Mouse (Mus musculus) limb, embryonic 14.5 days (tissue): Measurements from ENCODE around the gene Ckm. TPM values are rescaled to one million over a fixed set of nuclear protein-coding genes. Genes with fewer than 3 reads are reported as not detected.

Source experiments
- ATAC-seq: fragments of 200-750 bp; cut with Nextera tagmentation; 2 replicates; pipeline ENCODE4 v1.8.0; 2017; ENCODE audit warnings: low read depth, moderate number of reproducible peaks, moderate TSS enrichment; ENCODE audit not compliant: low FRiP score
- DNase-seq: peaks from one replicate; pipeline ENCODE4 v3.0.0-alpha.2; 2015; ENCODE audit warnings: low spot score
- H3K27ac ChIP-seq: fragments of 300-500 bp; sonication (generic); replicated peaks from 2 replicates; pipeline ENCODE4 v1.5.1; 2014; ENCODE audit warnings: low read depth, mild to moderate bottlenecking, low read length, moderate library complexity, mixed read lengths
- H3K27me3 ChIP-seq: fragments of 300-500 bp; sonication (generic); 2 replicates; pipeline ENCODE4 v1.6.1; 2014; ENCODE audit warnings: low read length, mixed read lengths; ENCODE audit not compliant: control insufficient read depth, insufficient read depth
- H3K36me3 ChIP-seq: fragments of 300-500 bp; sonication (generic); 2 replicates; pipeline ENCODE4 v1.6.1; 2014; ENCODE audit warnings: mild to moderate bottlenecking, low read length, moderate library complexity, mixed read lengths; ENCODE audit not compliant: control insufficient read depth, insufficient read depth
- H3K4me1 ChIP-seq: fragments of 300-500 bp; sonication (generic); 2 replicates; pipeline ENCODE4 v1.6.1; 2014; ENCODE audit warnings: antibody characterized with exemption, low read length, mixed read lengths; ENCODE audit not compliant: control insufficient read depth, insufficient read depth
- H3K4me2 ChIP-seq: fragments of 300-500 bp; sonication (generic); replicated peaks from 2 replicates; pipeline ENCODE4 v1.6.1; 2014; ENCODE audit warnings: low read depth, mild to moderate bottlenecking, low read length, moderate library complexity; ENCODE audit not compliant: severe bottlenecking
- H3K4me3 ChIP-seq: fragments of 300-500 bp; sonication (generic); replicated peaks from 2 replicates; pipeline ENCODE4 v1.5.1; 2014; ENCODE audit warnings: low read length
- H3K9ac ChIP-seq: fragments of 300-500 bp; sonication (generic); 2 replicates; pipeline ENCODE4 v1.6.1; 2014; ENCODE audit warnings: mild to moderate bottlenecking, low read depth, low read length, moderate library complexity; ENCODE audit not compliant: severe bottlenecking
- H3K9me3 ChIP-seq: fragments of 300-500 bp; sonication (generic); 2 replicates; pipeline ENCODE4 v1.6.1; 2016; ENCODE audit warnings: low read length; ENCODE audit not compliant: control insufficient read depth
- POLR2A ChIP-seq: fragments of 200-500 bp; IDR thresholded peaks from 2 replicates; pipeline ENCODE4 v1.8.0; 2012; ENCODE audit warnings: inconsistent platforms, mild to moderate bottlenecking, moderate library complexity, borderline replicate concordance; ENCODE audit not compliant: insufficient read depth, insufficient read length; ENCODE audit errors: extremely low read depth
- WGBS: fragments of 180-500 bp; shearing (Covaris S2); extraction: QIAGEN DNeasy Blood & Tissue Kit; methylation state at CpG from one replicate; pipeline ENCODE4 v1.1.7; 2014; 5-methylcytosine and 5-hydroxymethylcytosine counted together
- polyA plus RNA-seq, 2 experiments: library from polyadenylated mRNA; depleted of rRNA in 1 of 2; stranded (reverse) in 1 of 2; unstranded in 1 of 2; fragments of >200 nt; fragmentation: Nextera tagmentation in 1 of 2; extraction: Ambion mirVana in 1 of 2; gene quantifications; 2 replicates each; pipeline versions ENCODE4 v1.2.1 to v1.2.3; 2012 to 2014

Ckm gene
- polyA plus RNA-seq, 2 experiments, result 91.5 to 125 TPM

- no peak overlapping the region for H3K4me2 ChIP-seq
- peaks cover 33% of the 10 kb centered on the region for H3K36me3 ChIP-seq
- no peak overlapping the region for H3K27ac ChIP-seq
- no peak for ATAC-seq
- H3K4me3 ChIP-seq, result no peak overlapping the region
- DNase-seq, result no peak
- no peaks in the 10 kb centered on the region for H3K4me1 ChIP-seq
- H3K9ac ChIP-seq, result no peak overlapping the region
- no peak for TF ChIP-seq POLR2A
- H3K9me3 ChIP-seq, result no peaks in the 10 kb centered on the region
- 94% methylated on average over 3 of the region's 3 CpGs for WGBS
- H3K27me3 ChIP-seq, result peaks cover 28% of the 10 kb centered on the region
Measured at GRCm38 (mm10) chr7:19423083-19423482, 18.5 kb downstream of the Ckm start.

GRCm38 (mm10) chr7:19424051-19424450 is 19.5 kb downstream of the Ckm start:
- 72% methylated on average over 4 of the region's 4 CpGs for WGBS
- no peak overlapping the region for H3K9ac ChIP-seq
- H3K4me3 ChIP-seq, result no peak overlapping the region
- H3K9me3 ChIP-seq, result no peaks in the 10 kb centered on the region
- no peak for TF ChIP-seq POLR2A
- ATAC-seq (no peak), DNase-seq (no peak)
- no peak overlapping the region for H3K27ac ChIP-seq
- H3K27me3 ChIP-seq, result peaks cover 28% of the 10 kb centered on the region
- no peaks in the 10 kb centered on the region for H3K4me1 ChIP-seq
- no peak overlapping the region for H3K4me2 ChIP-seq
- H3K36me3 ChIP-seq, result peaks cover 42% of the 10 kb centered on the region

- DNase-seq (no peak), ATAC-seq (no peak)
- Histone ChIP-seq H3K9me3 (no peaks in the 10 kb centered on the region), H3K4me1 (no peaks in the 10 kb centered on the region), H3K4me3 (no peak overlapping the region), H3K9ac (no peak overlapping the region), H3K27ac (no peak overlapping the region), H3K27me3 (0 out of 2 replicates have a peak, but pooled peaks cover 6% of the 10 kb centered on the region), H3K36me3 (peaks cover 65% of the 10 kb centered on the region), H3K4me2 (no peak overlapping the region)
- TF ChIP-seq POLR2A, result no peak
- WGBS, result 71% methylated on average over 6 of the region's 6 CpGs
Measured at GRCm38 (mm10) chr7:19426349-19426748, 21.8 kb downstream of the Ckm start.

GRCm38 (mm10) chr7:19426888-19427287 is 22.3 kb downstream of the Ckm start:
- Histone ChIP-seq H3K36me3 (peaks cover 71% of the 10 kb centered on the region), H3K4me2 (no peak overlapping the region), H3K4me3 (no peak overlapping the region), H3K27me3 (0 out of 2 replicates have a peak, but pooled peaks cover 1% of the 10 kb centered on the region), H3K4me1 (no peaks in the 10 kb centered on the region), H3K9ac (no peak overlapping the region), H3K9me3 (no peaks in the 10 kb centered on the region), H3K27ac (no peak overlapping the region)
- TF ChIP-seq POLR2A, result no peak
- 90% methylated on average over 6 of the region's 6 CpGs for WGBS
- DNase-seq, result no peak
- ATAC-seq, result no peak

DNA sequence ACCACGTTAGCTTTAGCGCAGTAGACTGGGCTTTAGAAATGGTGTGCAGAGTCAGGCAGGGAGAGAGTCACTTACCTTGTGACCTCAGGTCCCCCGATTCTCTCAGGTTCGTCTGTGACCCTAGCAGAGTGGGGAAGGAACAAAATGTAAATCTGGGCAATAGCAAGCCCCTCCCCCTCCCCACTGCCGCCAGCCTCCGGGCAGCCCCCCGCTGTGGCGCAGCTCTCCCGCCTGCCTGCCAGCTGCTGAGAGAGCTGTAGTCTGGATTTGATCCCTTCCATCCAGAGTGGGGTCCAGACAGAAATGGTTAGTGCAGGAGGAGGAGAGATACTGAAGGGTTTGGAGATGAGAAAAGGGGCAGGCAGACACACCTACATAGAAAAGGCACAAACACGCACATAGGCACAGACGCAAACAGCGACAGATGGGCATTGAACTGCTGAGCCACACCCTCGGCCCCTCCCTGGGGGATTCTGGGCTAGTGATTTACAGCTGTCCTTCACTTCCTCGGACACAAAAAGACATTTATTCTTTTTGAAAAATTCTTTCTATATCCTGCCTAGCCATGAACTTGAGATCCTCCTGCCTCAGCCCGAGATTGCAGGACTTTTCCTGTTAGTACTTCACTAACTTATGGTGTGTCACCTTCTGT is 23.5 kb downstream of the Ckm start:
- 74% methylated on average over 15 of the region's 15 CpGs for WGBS
- H3K36me3 ChIP-seq, result peaks cover 83% of the 10 kb centered on the region
- ATAC-seq, result no peak

More for the DNA sequence above, 23.5 kb downstream of the Ckm start:
- Histone ChIP-seq H3K27ac (no peak overlapping the region), H3K27me3 (no peaks in the 10 kb centered on the region), H3K4me2 (no peak overlapping the region), H3K9me3 (no peaks in the 10 kb centered on the region), H3K4me3 (no peak overlapping the region), H3K9ac (no peak overlapping the region), H3K4me1 (no peaks in the 10 kb centered on the region)
- TF ChIP-seq POLR2A, result no peak
- no peak for DNase-seq
